Mouse (Mus musculus) spleen, adult 2 months (tissue): ENCODE measurements around the gene Plppr2. TPM values are rescaled to one million over a fixed set of nuclear protein-coding genes. Genes with fewer than 3 reads are reported as not detected.

Source experiments
- DNase-seq, 2 experiments: peaks; one replicate each; pipeline versions ENCODE4 v3.0.0 to v3.0.0-alpha.2; 2012 to 2021; ENCODE audit warnings: low spot score in 2 of 2, low read depth in 1 of 2
- H3K27ac ChIP-seq: fragments of 200-500 bp; 2 replicates; pipeline ENCODE4 v1.5.1; 2012; ENCODE audit warnings: low read length, inconsistent platforms; ENCODE audit not compliant: insufficient read depth
- H3K27me3 ChIP-seq: fragments of 200-500 bp; 2 replicates; pipeline ENCODE4 v1.6.1; 2012; ENCODE audit warnings: mild to moderate bottlenecking, moderate library complexity, low read length, inconsistent platforms; ENCODE audit not compliant: control insufficient read depth, insufficient read depth
- H3K36me3 ChIP-seq: fragments of 200-500 bp; 2 replicates; pipeline ENCODE4 v1.6.1; 2012; ENCODE audit warnings: mild to moderate bottlenecking, low read length, inconsistent platforms; ENCODE audit not compliant: control insufficient read depth, insufficient read depth
- H3K4me1 ChIP-seq: fragments of 200-500 bp; 2 replicates; pipeline ENCODE4 v1.6.1; 2011; ENCODE audit warnings: inconsistent platforms; ENCODE audit not compliant: control insufficient read depth, insufficient read depth, insufficient read length
- H3K4me3 ChIP-seq: fragments of 200-500 bp; 2 replicates; pipeline ENCODE4 v1.5.1; 2011; ENCODE audit warnings: mild to moderate bottlenecking, inconsistent platforms; ENCODE audit not compliant: insufficient read depth, insufficient read length; ENCODE audit errors: extremely low read depth
- CTCF ChIP-seq: fragments of 200-500 bp; IDR thresholded peaks from 2 replicates; pipeline ENCODE4 v1.5.1; 2011; ENCODE audit warnings: mild to moderate bottlenecking, inconsistent platforms; ENCODE audit not compliant: insufficient read depth, insufficient read length, insufficient replicate concordance; ENCODE audit errors: extremely low read depth
- POLR2A ChIP-seq: fragments of 200-500 bp; IDR thresholded peaks from 2 replicates; pipeline ENCODE4 v1.6.1; 2011; ENCODE audit warnings: low read depth, low read length, inconsistent platforms
- WGBS: fragments of 180-500 bp; shearing (Covaris S2); methylation state at CpG from one replicate; pipeline ENCODE4 v1.1.7; 2018; 5-methylcytosine and 5-hydroxymethylcytosine counted together
- polyA plus RNA-seq: library from polyadenylated mRNA; depleted of rRNA; stranded (reverse); fragments of >200 nt; gene quantifications from 2 replicates; pipeline ENCODE4 v1.2.3, GENCODE M21; 2012

Gene Plppr2
- polyA plus RNA-seq, 1 experiment = 2.6 TPM

DNA sequence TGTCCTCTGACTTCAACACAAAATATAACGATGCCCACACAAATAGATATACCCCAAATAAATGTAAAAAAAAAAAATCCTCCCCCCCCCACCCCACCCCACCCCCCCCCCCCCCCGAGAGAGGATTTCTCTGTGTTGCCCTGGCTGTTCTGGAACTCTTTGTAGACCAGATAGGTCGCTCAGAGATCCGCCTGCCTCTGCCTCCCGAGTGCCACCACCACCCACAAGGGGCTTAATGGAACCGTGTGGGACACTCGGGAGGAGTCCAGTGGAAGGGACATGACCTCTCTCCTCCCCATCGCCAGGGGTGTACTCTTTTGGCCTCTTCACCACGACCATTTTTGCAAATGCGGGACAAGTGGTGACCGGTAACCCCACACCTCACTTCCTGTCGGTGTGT is 6.2 kb downstream of the Plppr2 start:
- Histone ChIP-seq H3K36me3 (no peaks in the 10 kb centered on the region), H3K4me3 (no peak overlapping the region), H3K27me3 (no peaks in the 10 kb centered on the region; the same call in 1 of the 2 replicates), H3K27ac (no peak overlapping the region), H3K4me1 (peaks cover 5% of the 10 kb centered on the region)
- 76% methylated on average over 12 of the region's 12 CpGs for WGBS
- TF ChIP-seq POLR2A (no peak), CTCF (no peak)
- no peak for DNase-seq

DNA sequence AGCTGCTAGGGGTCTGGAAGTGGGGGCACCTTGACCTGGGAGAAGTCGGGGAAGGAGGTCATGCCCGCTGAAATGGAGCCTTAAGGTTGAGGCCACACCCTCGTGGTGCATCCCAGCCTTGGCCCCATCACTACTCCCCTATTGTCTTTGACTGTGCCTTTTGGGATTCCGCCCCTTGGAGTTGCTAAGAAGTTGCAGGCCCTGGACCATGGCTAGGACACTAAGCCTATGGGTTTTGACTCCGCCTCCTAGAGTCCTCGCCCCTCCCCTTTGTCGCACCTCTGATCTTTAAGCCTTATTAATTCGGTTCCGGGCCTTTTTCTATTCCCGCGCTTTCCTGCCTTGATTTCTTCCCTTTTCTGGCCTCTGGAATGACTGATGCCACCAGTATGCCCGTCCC is 6.8 kb downstream of the Plppr2 start:
- TF ChIP-seq POLR2A (no peak), CTCF (no peak)
- DNase-seq = no peak
- Histone ChIP-seq H3K36me3 (no peaks in the 10 kb centered on the region), H3K4me1 (peaks cover 5% of the 10 kb centered on the region), H3K4me3 (no peak overlapping the region), H3K27me3 (peaks cover 2% of the 10 kb centered on the region), H3K27ac (no peak overlapping the region)
- WGBS = 81% methylated on average over 12 of the region's 12 CpGs

GRCm38 (mm10) chr9:21944267-21944666 is 7.4 kb downstream of the Plppr2 start:
- Histone ChIP-seq H3K27me3 (peaks cover 2% of the 10 kb centered on the region), H3K27ac (no peak overlapping the region), H3K4me3 (no peak overlapping the region), H3K36me3 (no peaks in the 10 kb centered on the region), H3K4me1 (peaks cover 5% of the 10 kb centered on the region)
- TF ChIP-seq POLR2A (no peak), CTCF (no peak)
- no peak for DNase-seq
- WGBS = 57% methylated on average over 23 of the region's 23 CpGs

- H3K36me3 ChIP-seq = no peaks in the 10 kb centered on the region
- TF ChIP-seq POLR2A (no peak), CTCF (no peak)
- no peak for DNase-seq
- peaks cover 5% of the 10 kb centered on the region for H3K4me1 ChIP-seq
- H3K4me3 ChIP-seq = no peak overlapping the region
- H3K27me3 ChIP-seq = peaks cover 2% of the 10 kb centered on the region
- no peak overlapping the region for H3K27ac ChIP-seq
- WGBS = 5% methylated on average over 27 of the region's 28 CpGs
Observed at GRCm38 (mm10) chr9:21947540-21948130, 10.8 kb downstream of the Plppr2 start.

DNA sequence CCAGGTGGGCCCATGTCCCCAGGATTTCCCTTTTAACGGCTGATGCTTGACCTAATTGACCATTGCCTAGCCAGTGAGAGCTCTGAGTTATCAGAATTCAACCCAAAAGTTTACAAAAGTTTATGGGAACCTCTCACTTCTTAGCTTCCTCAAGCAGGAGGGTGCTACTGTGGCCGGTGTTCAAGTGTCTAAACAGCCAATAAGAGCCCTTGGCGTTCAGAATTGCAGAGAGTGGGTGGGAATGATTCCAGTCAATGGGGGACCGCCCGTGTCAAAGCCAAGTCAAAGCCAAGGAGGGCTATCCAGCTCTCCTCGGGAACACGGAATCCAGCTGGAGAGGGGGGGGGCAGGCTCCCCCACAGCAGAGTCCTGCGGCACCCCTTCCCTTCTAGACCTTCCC is 11.3 kb downstream of the Plppr2 start:
- TF ChIP-seq POLR2A (no peak), CTCF (no peak)
- peaks cover 2% of the 10 kb centered on the region for H3K27me3 ChIP-seq
- no peak overlapping the region for H3K27ac ChIP-seq
- H3K4me3 ChIP-seq = no peak overlapping the region
- no peak for DNase-seq
- no peaks in the 10 kb centered on the region for H3K36me3 ChIP-seq
- H3K4me1 ChIP-seq = peaks cover 5% of the 10 kb centered on the region
- 57% methylated on average over 8 of the region's 8 CpGs for WGBS

- DNase-seq = no peak
- Histone ChIP-seq H3K27ac (no peak overlapping the region), H3K36me3 (no peaks in the 10 kb centered on the region), H3K4me1 (peaks cover 5% of the 10 kb centered on the region), H3K27me3 (peaks cover 2% of the 10 kb centered on the region), H3K4me3 (no peak overlapping the region)
- TF ChIP-seq POLR2A (no peak), CTCF (no peak)
- 62% methylated on average over 6 of the region's 6 CpGs for WGBS
Observed at GRCm38 (mm10) chr9:21948790-21949189, 12.0 kb downstream of the Plppr2 start.

DNA sequence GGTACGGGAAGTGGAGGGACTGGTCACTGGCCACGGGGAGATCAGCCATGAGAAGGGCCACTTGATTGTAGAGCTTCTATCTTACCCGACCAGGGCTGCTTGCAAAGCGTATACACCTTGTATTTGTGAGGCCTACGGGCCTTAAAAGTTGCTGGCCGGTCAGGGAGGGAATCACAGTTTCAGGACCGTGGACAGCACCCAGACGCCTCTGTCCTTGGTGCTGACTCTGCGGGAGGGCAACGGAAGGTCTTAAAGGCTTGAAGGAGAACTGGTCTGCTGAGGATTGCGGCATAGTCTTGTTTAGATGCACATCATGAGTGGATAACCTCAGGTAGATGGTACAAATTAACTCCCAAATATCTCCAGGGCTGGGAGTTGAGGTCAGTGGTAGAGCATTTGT is 13.5 kb downstream of the Plppr2 start:
- no peak overlapping the region for H3K4me3 ChIP-seq
- peaks cover 2% of the 10 kb centered on the region for H3K27me3 ChIP-seq
- peaks cover 5% of the 10 kb centered on the region for H3K4me1 ChIP-seq
- TF ChIP-seq CTCF = peak; percentile 52; the same call in 1 of the 2 replicates
- no peak for TF ChIP-seq POLR2A
- H3K36me3 ChIP-seq = no peaks in the 10 kb centered on the region
- DNase-seq = peak in 1 of 2 experiments; percentile 41
- H3K27ac ChIP-seq = no peak overlapping the region
- 16% methylated on average over 11 of the region's 11 CpGs for WGBS

DNA sequence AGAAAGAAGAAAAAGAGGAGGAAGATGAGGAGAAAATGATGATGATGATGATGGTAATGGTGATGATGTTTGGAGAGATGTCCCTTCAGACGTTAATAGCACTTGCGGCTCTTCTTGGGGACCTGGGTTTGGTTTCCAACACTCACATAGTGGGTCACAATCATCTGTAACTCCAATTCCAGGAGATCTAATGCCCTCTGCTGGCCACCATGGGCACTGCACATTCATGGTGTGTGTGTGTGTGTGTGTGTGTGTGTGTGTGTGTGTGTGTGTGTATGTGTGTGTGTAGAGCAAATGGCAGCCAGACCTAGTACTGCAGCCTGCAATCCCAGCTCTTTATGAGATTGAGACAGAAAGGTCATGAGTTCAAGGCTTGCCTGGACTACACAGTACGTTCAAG is 15.1 kb downstream of the Plppr2 start:
- no peaks in the 10 kb centered on the region for H3K36me3 ChIP-seq
- no peak for DNase-seq

More for the DNA sequence above, 15.1 kb downstream of the Plppr2 start:
- Histone ChIP-seq H3K27me3 (peaks cover 2% of the 10 kb centered on the region), H3K4me1 (peaks cover 8% of the 10 kb centered on the region), H3K27ac (no peak overlapping the region), H3K4me3 (no peak overlapping the region)
- TF ChIP-seq POLR2A (no peak), CTCF (0 out of 2 replicates have a peak, but pooled peaks have one; percentile 3)
- WGBS = 77% methylated on average over 3 of the region's 3 CpGs
